Mouse (Mus musculus) megakaryocyte, embryonic 14.5 days (primary cell): ENCODE measurements around the gene Cep104.

Experiments used
- FLI1 ChIP-seq: IDR thresholded peaks from 2 replicates; pipeline ENCODE4 v1.6.1; 2012; ENCODE audit warnings: low read length, inconsistent platforms, mixed read lengths
- GATA1 ChIP-seq: IDR thresholded peaks from 3 replicates; pipeline ENCODE4 v1.6.1; 2012; ENCODE audit warnings: mixed read lengths, low read length, inconsistent platforms, borderline replicate concordance

GRCm38 (mm10) chr4:154022407-154022806 is 47.4 kb downstream of the Cep104 start:
- TF ChIP-seq GATA1 = no peak
- no peak for TF ChIP-seq FLI1
